Mouse (Mus musculus): ENCODE data around the gene Gas2l1. TPM values are rescaled to one million over a fixed set of nuclear protein-coding genes. Genes with fewer than 3 reads are reported as not detected.

Gas2l1 gene
- polyA plus RNA-seq, 2 experiments: 10.9 to 12.1 TPM

DNA sequence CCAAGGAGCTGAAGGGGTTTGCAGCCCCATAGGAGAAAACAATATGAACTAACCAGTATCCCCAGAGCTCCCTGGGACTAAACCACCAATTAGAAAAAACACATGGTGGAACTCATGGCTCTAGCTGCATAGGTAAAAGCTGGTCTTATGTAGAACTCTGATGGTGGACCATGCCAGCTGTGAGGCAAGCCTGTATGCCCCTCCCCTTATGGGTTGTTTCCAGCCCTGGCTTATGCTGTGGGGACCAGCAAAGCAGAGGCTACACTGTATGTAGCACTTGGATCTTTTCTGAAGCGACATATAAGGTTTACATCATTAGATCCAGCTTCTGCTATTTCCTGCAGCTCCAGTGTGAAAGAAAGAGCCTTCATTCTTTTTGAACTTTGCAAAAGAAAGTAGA lies 57.9 kb downstream of the Gas2l1 start:
- no peak for DNase-seq (ENCODE audit: low read depth in 3 of 3, low spot score in 3 of 3)
- H3K27me3 ChIP-seq (ENCODE audit: control insufficient read depth, insufficient read depth, low read length): no peaks in the 10 kb centered on the region
- H3K9me3 ChIP-seq (ENCODE audit: control insufficient read depth, low read length): no peaks in the 10 kb centered on the region
- 82% methylated on average over 1 of the region's 1 CpGs for WGBS (ENCODE audit: insufficient replicate concordance)
- no peak overlapping the region for H3K4me3 ChIP-seq (ENCODE audit: insufficient read depth in 1 of 2, low read depth in 2 of 2, low read length in 2 of 2)
- H3K9ac ChIP-seq (replicated peaks): no peak overlapping the region
- no peak overlapping the region for H3K4me2 ChIP-seq (ENCODE audit: low read depth)
- ATAC-seq (ENCODE audit: insufficient read depth): no peak
- peak overlapping the region; percentile 97 for H3K27ac ChIP-seq
- peaks cover 22% of the 10 kb centered on the region for H3K36me3 ChIP-seq (replicated peaks; ENCODE audit: control insufficient read depth, insufficient read depth, low read depth)
- TF ChIP-seq CTCF (IDR thresholded peaks at IDR 0.05; ENCODE audit: low read depth): no peak
- no peak for TF ChIP-seq EP300 (IDR thresholded peaks at IDR 0.05; ENCODE audit: low read depth)
- H3K4me1 ChIP-seq (replicated peaks; ENCODE audit: control insufficient read depth in 2 of 2, insufficient read depth in 2 of 2, low read length in 1 of 2): peaks cover 73% of the 10 kb centered on the region in 2 experiments

- peak overlapping the region; percentile 31 for H3K4me2 ChIP-seq (ENCODE audit: low read depth)
- DNase-seq (ENCODE audit: low read depth in 3 of 3, low spot score in 3 of 3): no peak
- peak overlapping the region; percentile 71 for H3K27ac ChIP-seq
- no peak overlapping the region; the same call in 1 of the 2 replicates for H3K9ac ChIP-seq (replicated peaks)
- no peak for ATAC-seq (ENCODE audit: insufficient read depth)
- no peaks in the 10 kb centered on the region for H3K27me3 ChIP-seq (ENCODE audit: control insufficient read depth, insufficient read depth, low read length)
- no peak overlapping the region for H3K4me3 ChIP-seq (ENCODE audit: insufficient read depth in 1 of 2, low read depth in 2 of 2, low read length in 2 of 2)
- peaks cover 19% of the 10 kb centered on the region for H3K36me3 ChIP-seq (replicated peaks; ENCODE audit: control insufficient read depth, insufficient read depth, low read depth)
- TF ChIP-seq EP300 (IDR thresholded peaks at IDR 0.05; ENCODE audit: low read depth): no peak
- TF ChIP-seq CTCF (IDR thresholded peaks at IDR 0.05; ENCODE audit: low read depth): no peak
- 84% methylated on average over 2 of the region's 2 CpGs for WGBS (ENCODE audit: insufficient replicate concordance)
- peaks cover 70 to 75% of the 10 kb centered on the region in 2 experiments for H3K4me1 ChIP-seq (replicated peaks; ENCODE audit: control insufficient read depth in 2 of 2, insufficient read depth in 2 of 2, low read length in 1 of 2)
- no peaks in the 10 kb centered on the region for H3K9me3 ChIP-seq (ENCODE audit: control insufficient read depth, low read length)
Measured at GRCm38 (mm10) chr11:5005528-5005927, 59.6 kb downstream of the Gas2l1 start.

Small RNA genes lying within 50 kb of the gene (microRNA-seq; reads per million reads assigned to microRNA genes)
- gene Gm47296: 7.6 reads per million, percentile 15 among the genes with 10 or more reads in this experiment

Other genes starting within 250 kb of the Gas2l1 start
- 9.3 and 12.1 TPM in 2 replicates for gene Nf2, start 215.8 kb downstream of the Gas2l1 start, polyA plus RNA-seq (2012; rRNA removed)
- 10.7 TPM in 2 replicates for gene Nf2, start 215.8 kb downstream of the Gas2l1 start, polyA plus RNA-seq (2014; fragmentation: Nextera tagmentation; extraction: Ambion mirVana)
- 33.2 and 41.9 TPM in 2 replicates for gene Nipsnap1, start 191.4 kb downstream of the Gas2l1 start, polyA plus RNA-seq (2012; rRNA removed)
- 63.4 and 70.2 TPM in 2 replicates for gene Nipsnap1, start 191.4 kb downstream of the Gas2l1 start, polyA plus RNA-seq (2014; fragmentation: Nextera tagmentation; extraction: Ambion mirVana)
- 12.8 and 17.2 TPM in 2 replicates for gene Thoc5, start 170.0 kb downstream of the Gas2l1 start, polyA plus RNA-seq (2012; rRNA removed)
- 15.9 and 19.3 TPM in 2 replicates for gene Thoc5, start 170.0 kb downstream of the Gas2l1 start, polyA plus RNA-seq (2014; fragmentation: Nextera tagmentation; extraction: Ambion mirVana)
- 0.08 and 0.16 TPM in 2 replicates for gene Nefh, start 117.3 kb downstream of the Gas2l1 start, polyA plus RNA-seq (2012; rRNA removed)
- gene Nefh, start 117.3 kb downstream of the Gas2l1 start, polyA plus RNA-seq (2014; fragmentation: Nextera tagmentation; extraction: Ambion mirVana): 0.22 and 0.29 TPM in 2 replicates
- 54.1 and 58.8 TPM in 2 replicates for gene Ap1b1, start 78.5 kb downstream of the Gas2l1 start, polyA plus RNA-seq (2012; rRNA removed)
- gene Ap1b1, start 78.5 kb downstream of the Gas2l1 start, polyA plus RNA-seq (2014; fragmentation: Nextera tagmentation; extraction: Ambion mirVana): 64.1 and 77.8 TPM in 2 replicates
- 0.21 and 0.32 TPM in 2 replicates for gene Rasl10a, start 7.2 kb downstream of the Gas2l1 start, polyA plus RNA-seq (2012; rRNA removed)
- 0.34 and 0.38 TPM in 2 replicates for gene Rasl10a, start 7.2 kb downstream of the Gas2l1 start, polyA plus RNA-seq (2014; fragmentation: Nextera tagmentation; extraction: Ambion mirVana)
- 11.0 and 15.0 TPM in 2 replicates for gene Rhbdd3, start 33.6 kb upstream of the Gas2l1 start, polyA plus RNA-seq (2012; rRNA removed)
- gene Rhbdd3, start 33.6 kb upstream of the Gas2l1 start, polyA plus RNA-seq (2014; fragmentation: Nextera tagmentation; extraction: Ambion mirVana): 11.1 and 11.8 TPM in 2 replicates
- gene Ewsr1, start 33.9 kb upstream of the Gas2l1 start, polyA plus RNA-seq (2012; rRNA removed): 185 and 220 TPM in 2 replicates
- 113 and 132 TPM in 2 replicates for gene Ewsr1, start 33.9 kb upstream of the Gas2l1 start, polyA plus RNA-seq (2014; fragmentation: Nextera tagmentation; extraction: Ambion mirVana)
- gene Emid1, start 86.9 kb upstream of the Gas2l1 start, polyA plus RNA-seq (2012; rRNA removed): 1.3 and 1.5 TPM in 2 replicates
- 1.3 and 1.9 TPM in 2 replicates for gene Emid1, start 86.9 kb upstream of the Gas2l1 start, polyA plus RNA-seq (2014; fragmentation: Nextera tagmentation; extraction: Ambion mirVana)
- 0.95 and 1.0 TPM in 2 replicates for gene Kremen1, start 196.2 kb upstream of the Gas2l1 start, polyA plus RNA-seq (2012; rRNA removed)
- gene Kremen1, start 196.2 kb upstream of the Gas2l1 start, polyA plus RNA-seq (2014; fragmentation: Nextera tagmentation; extraction: Ambion mirVana): 0.47 and 0.77 TPM in 2 replicates